Mouse (Mus musculus) embryonic facial prominence, embryonic 10.5 days (tissue): ENCODE measurements around the gene Prkch. TPM values are rescaled to one million over a fixed set of nuclear protein-coding genes. Genes with fewer than 3 reads are reported as not detected.
"Not testable (repeated sequence)": the region's sequence is repeated elsewhere in the genome, so short reads cannot be mapped to it uniquely, and the experiment has no call there.

Source experiments
- DNase-seq: peaks from one replicate; pipeline ENCODE4 v3.0.0-alpha.2; 2017; ENCODE audit warnings: low spot score
- H3K27ac ChIP-seq: fragments of 300-500 bp; sonication (generic); replicated peaks from 2 replicates; pipeline ENCODE4 v1.5.1; 2016; ENCODE audit warnings: mild to moderate bottlenecking
- H3K27me3 ChIP-seq: fragments of 300-500 bp; sonication (generic); replicated peaks from 2 replicates; pipeline ENCODE4 v1.6.1; 2016; ENCODE audit warnings: low read depth, mild to moderate bottlenecking; ENCODE audit not compliant: poor library complexity, severe bottlenecking
- H3K36me3 ChIP-seq: fragments of 300-500 bp; sonication (generic); replicated peaks from 2 replicates; pipeline ENCODE4 v1.6.1; 2016; ENCODE audit warnings: mild to moderate bottlenecking, moderate library complexity
- H3K4me1 ChIP-seq: fragments of 300-500 bp; sonication (generic); 2 replicates; pipeline ENCODE4 v1.6.1; 2016
- H3K4me3 ChIP-seq: fragments of 300-500 bp; sonication (generic); 2 replicates; pipeline ENCODE4 v1.5.1; 2016; ENCODE audit warnings: mild to moderate bottlenecking, moderate library complexity
- H3K9me3 ChIP-seq: fragments of 300-500 bp; sonication (generic); 2 replicates; pipeline ENCODE4 v1.6.1; 2016; ENCODE audit warnings: mild to moderate bottlenecking
- WGBS: fragments of 180-500 bp; shearing (Covaris S2); methylation state at CpG from one replicate; pipeline ENCODE4 v1.1.7; 2016; 5-methylcytosine and 5-hydroxymethylcytosine counted together
- polyA plus RNA-seq: library from polyadenylated mRNA; unstranded; fragments of >200 nt; fragmentation: Nextera tagmentation; extraction: Ambion mirVana; gene quantifications from 2 replicates; pipeline ENCODE4 v1.2.1, GENCODE M21; 2016

Gene Prkch
- polyA plus RNA-seq, 1 experiment from 2014 or later = 6.7 TPM

GRCm38 (mm10) chr12:73558525-73559195 lies 25.9 kb upstream of the Prkch start:
- H3K27ac ChIP-seq = no peak overlapping the region
- H3K36me3 ChIP-seq = no peaks in the 10 kb centered on the region
- WGBS = 89% methylated on average over 20 of the region's 20 CpGs
- no peak overlapping the region for H3K4me3 ChIP-seq
- no peak for DNase-seq
- H3K9me3 ChIP-seq = peaks cover 4% of the 10 kb centered on the region; the same call in 1 of the 2 replicates
- no peaks in the 10 kb centered on the region for H3K27me3 ChIP-seq
- no peaks in the 10 kb centered on the region for H3K4me1 ChIP-seq

- DNase-seq = no peak
- Histone ChIP-seq H3K27ac (no peak overlapping the region), H3K4me3 (no peak overlapping the region), H3K9me3 (peaks cover 4% of the 10 kb centered on the region; the same call in 1 of the 2 replicates), H3K36me3 (no peaks in the 10 kb centered on the region), H3K27me3 (no peaks in the 10 kb centered on the region), H3K4me1 (peaks cover 5% of the 10 kb centered on the region)
- 50% methylated on average over 7 of the region's 7 CpGs for WGBS
These were observed 24.5 kb upstream of the Prkch start for GRCm38 (mm10) chr12:73560091-73560490.

GRCm38 (mm10) chr12:73563122-73563521 lies 21.5 kb upstream of the Prkch start:
- not testable (repeated sequence) for H3K36me3 ChIP-seq, DNase-seq, H3K4me3 ChIP-seq, H3K27ac ChIP-seq, H3K9me3 ChIP-seq
- H3K4me1 ChIP-seq = peaks cover 11% of the 10 kb centered on the region
- peaks cover 13% of the 10 kb centered on the region for H3K27me3 ChIP-seq
- 71% methylated on average over 6 of the region's 6 CpGs for WGBS

- H3K27me3 ChIP-seq = peaks cover 13% of the 10 kb centered on the region
- WGBS = 17% methylated on average over 10 of the region's 10 CpGs
- peaks cover 11% of the 10 kb centered on the region for H3K4me1 ChIP-seq
- H3K27ac ChIP-seq = no peak overlapping the region
- DNase-seq = peak; percentile 16
- no peaks in the 10 kb centered on the region for H3K36me3 ChIP-seq
- H3K4me3 ChIP-seq = no peak overlapping the region
- peaks cover 4% of the 10 kb centered on the region; the same call in 1 of the 2 replicates for H3K9me3 ChIP-seq
These were observed 20.4 kb upstream of the Prkch start for GRCm38 (mm10) chr12:73564176-73564575.

- Histone ChIP-seq H3K36me3 (no peaks in the 10 kb centered on the region), H3K27me3 (peaks cover 13% of the 10 kb centered on the region), H3K4me1 (peaks cover 11% of the 10 kb centered on the region), H3K4me3 (peak overlapping the region; percentile 48), H3K27ac (no peak overlapping the region; the same call in 1 of the 2 replicates), H3K9me3 (peaks cover 4% of the 10 kb centered on the region; the same call in 1 of the 2 replicates)
- peak; percentile 23 for DNase-seq
- WGBS = 26% methylated on average over 21 of the region's 21 CpGs
These were observed 19.6 kb upstream of the Prkch start for GRCm38 (mm10) chr12:73564795-73565619.

- DNase-seq = no peak
- Histone ChIP-seq H3K36me3 (no peaks in the 10 kb centered on the region), H3K27ac (no peak overlapping the region; the same call in 1 of the 2 replicates), H3K4me1 (peaks cover 11% of the 10 kb centered on the region), H3K27me3 (peaks cover 13% of the 10 kb centered on the region), H3K9me3 (peaks cover 4% of the 10 kb centered on the region; the same call in 1 of the 2 replicates), H3K4me3 (peak overlapping the region; percentile 48)
- WGBS = 67% methylated on average over 11 of the region's 11 CpGs
These were observed 19.0 kb upstream of the Prkch start for GRCm38 (mm10) chr12:73565620-73565969.

GRCm38 (mm10) chr12:73574632-73575031 lies 10.0 kb upstream of the Prkch start:
- no peak for DNase-seq

GRCm38 (mm10) chr12:73578141-73578540 lies 6.5 kb upstream of the Prkch start:
- 65% methylated on average over 6 of the region's 6 CpGs for WGBS
- Histone ChIP-seq H3K4me3 (no peak overlapping the region), H3K36me3 (no peaks in the 10 kb centered on the region), H3K27ac (no peak overlapping the region), H3K9me3 (no peaks in the 10 kb centered on the region), H3K4me1 (no peaks in the 10 kb centered on the region), H3K27me3 (peaks cover 17% of the 10 kb centered on the region)
- DNase-seq = no peak

More at GRCm38 (mm10) chr12:73574632-73575031, 10.0 kb upstream of the Prkch start:
- no peak overlapping the region for H3K4me3 ChIP-seq
- H3K27me3 ChIP-seq = no peaks in the 10 kb centered on the region
- WGBS = 81% methylated on average over 15 of the region's 15 CpGs
- H3K4me1 ChIP-seq = no peaks in the 10 kb centered on the region
- no peaks in the 10 kb centered on the region for H3K36me3 ChIP-seq
- no peaks in the 10 kb centered on the region for H3K9me3 ChIP-seq
- H3K27ac ChIP-seq = peak overlapping the region; percentile 44; the same call in 1 of the 2 replicates

GRCm38 (mm10) chr12:73580811-73581210 lies 3.8 kb upstream of the Prkch start:
- H3K4me1 ChIP-seq = peaks cover 22% of the 10 kb centered on the region
- no peak overlapping the region for H3K4me3 ChIP-seq
- no peak for DNase-seq
- no peaks in the 10 kb centered on the region for H3K36me3 ChIP-seq
- H3K27me3 ChIP-seq = peaks cover 43% of the 10 kb centered on the region
- WGBS = 83% methylated on average over 7 of the region's 7 CpGs
- H3K9me3 ChIP-seq = no peaks in the 10 kb centered on the region
- no peak overlapping the region for H3K27ac ChIP-seq

- Histone ChIP-seq H3K27ac (no peak overlapping the region), H3K4me3 (no peak overlapping the region), H3K36me3 (no peaks in the 10 kb centered on the region), H3K4me1 (peaks cover 28% of the 10 kb centered on the region), H3K9me3 (no peaks in the 10 kb centered on the region), H3K27me3 (peaks cover 66% of the 10 kb centered on the region)
- no peak for DNase-seq
- WGBS = 76% methylated on average over 9 of the region's 9 CpGs
These were observed 1.3 kb upstream of the Prkch start for GRCm38 (mm10) chr12:73583318-73583717.

GRCm38 (mm10) chr12:73583813-73584609 lies 585 bp upstream of the Prkch start:
- WGBS = 4% methylated on average over 33 of the region's 33 CpGs
- peak overlapping the region; percentile 86 for H3K27ac ChIP-seq
- peaks cover 28% of the 10 kb centered on the region for H3K4me1 ChIP-seq
- H3K4me3 ChIP-seq = peak overlapping the region; percentile 81
- H3K27me3 ChIP-seq = peaks cover 68% of the 10 kb centered on the region
- DNase-seq = peak; percentile 47
- H3K9me3 ChIP-seq = no peaks in the 10 kb centered on the region
- H3K36me3 ChIP-seq = no peaks in the 10 kb centered on the region

- Histone ChIP-seq H3K4me1 (peaks cover 28% of the 10 kb centered on the region), H3K9me3 (no peaks in the 10 kb centered on the region), H3K36me3 (no peaks in the 10 kb centered on the region), H3K27ac (peak overlapping the region; percentile 86), H3K4me3 (peak overlapping the region; percentile 81), H3K27me3 (peaks cover 66% of the 10 kb centered on the region)
- under 1% methylated on average over 33 of the region's 33 CpGs for WGBS
- DNase-seq = no peak
These were observed 725 bp downstream of the Prkch start for GRCm38 (mm10) chr12:73585241-73585801.
